Mouse (Mus musculus) thymus, adult 18-20 months (tissue): ENCODE measurements around the gene Asap3.
A peak's percentile ranks its signal among the peaks of the same experiment; 100 is the strongest.

Source experiments
- DNase-seq, 2 experiments: peaks; one replicate each; pipeline ENCODE4 v3.0.0; 2022; ENCODE audit warnings: mixed read lengths in 2 of 2

Gene Asap3

GRCm38 (mm10) chr4:136260491-136261180 lies 54.5 kb downstream of the Asap3 start:
- peak in 1 of 2 experiments; percentile 47 for DNase-seq

GRCm38 (mm10) chr4:136261912-136262311 lies 55.7 kb downstream of the Asap3 start:
- DNase-seq, result no peak

GRCm38 (mm10) chr4:136263555-136263954 lies 57.4 kb downstream of the Asap3 start:
- DNase-seq, result no peak

- DNase-seq, result peak; percentile 24 to 47
These were observed 60.7 kb downstream of the Asap3 start for GRCm38 (mm10) chr4:136266716-136267343.

GRCm38 (mm10) chr4:136268912-136269311 lies 62.7 kb downstream of the Asap3 start:
- DNase-seq, result no peak

- no peak for DNase-seq
These were observed 64.5 kb downstream of the Asap3 start for GRCm38 (mm10) chr4:136270648-136271047.

GRCm38 (mm10) chr4:136281097-136281496 lies 74.9 kb downstream of the Asap3 start:
- DNase-seq, result no peak

GRCm38 (mm10) chr4:136281611-136282010 lies 75.4 kb downstream of the Asap3 start:
- DNase-seq, result no peak

GRCm38 (mm10) chr4:136282621-136283480 lies 76.7 kb downstream of the Asap3 start:
- DNase-seq, result no peak

GRCm38 (mm10) chr4:136283783-136284182 lies 77.6 kb downstream of the Asap3 start:
- no peak for DNase-seq

GRCm38 (mm10) chr4:136284455-136284854 lies 78.3 kb downstream of the Asap3 start, which contains the start of gene Zfp46:
TSS of gene Zfp46 (plus strand) at chr4:136284683.
- DNase-seq, result no peak

GRCm38 (mm10) chr4:136284891-136285290 lies 78.7 kb downstream of the Asap3 start:
- DNase-seq, result no peak

- peak; percentile 90 to 93 for DNase-seq
These were observed 79.2 kb downstream of the Asap3 start for GRCm38 (mm10) chr4:136285348-136285810.

GRCm38 (mm10) chr4:136285811-136286371 lies 79.7 kb downstream of the Asap3 start:
- DNase-seq, result peak; percentile 93 to 95

GRCm38 (mm10) chr4:136289918-136290780 lies 84.0 kb downstream of the Asap3 start:
- no peak for DNase-seq

- no peak for DNase-seq
These were observed 84.8 kb downstream of the Asap3 start for GRCm38 (mm10) chr4:136290781-136291595.

GRCm38 (mm10) chr4:136291692-136292091 lies 85.5 kb downstream of the Asap3 start:
- no peak for DNase-seq
